Mouse (Mus musculus): ENCODE data around the gene Rtl3.

- TF ChIP-seq GATA1 (IDR thresholded peaks at IDR 0.05; ENCODE audit: low read length) (no peak), TAL1 (IDR thresholded peaks at IDR 0.05; ENCODE audit: low read length) (no peak)
Observed at GRCm38 (mm10) chrX:106804387-106804786, 36.1 kb downstream of the Rtl3 start.
